Mouse (Mus musculus) neutrophil, adult 59 days (primary cell): Measurements from ENCODE around the gene Elmo3. TPM values are rescaled to one million over a fixed set of nuclear protein-coding genes. Genes with fewer than 3 reads are reported as not detected.

Source experiments
- total RNA-seq, 2 experiments: library from RNA; stranded (reverse); gene quantifications; 1 replicate in 1 of 2; 2 replicates in 1 of 2; pipeline ENCODE4 v1.2.4; 2023

The Elmo3 gene
- 1 to 10 TPM in 1 of 2 experiments, under 1 TPM in 1; 0.84 to 1.1 TPM for total RNA-seq

DNA sequence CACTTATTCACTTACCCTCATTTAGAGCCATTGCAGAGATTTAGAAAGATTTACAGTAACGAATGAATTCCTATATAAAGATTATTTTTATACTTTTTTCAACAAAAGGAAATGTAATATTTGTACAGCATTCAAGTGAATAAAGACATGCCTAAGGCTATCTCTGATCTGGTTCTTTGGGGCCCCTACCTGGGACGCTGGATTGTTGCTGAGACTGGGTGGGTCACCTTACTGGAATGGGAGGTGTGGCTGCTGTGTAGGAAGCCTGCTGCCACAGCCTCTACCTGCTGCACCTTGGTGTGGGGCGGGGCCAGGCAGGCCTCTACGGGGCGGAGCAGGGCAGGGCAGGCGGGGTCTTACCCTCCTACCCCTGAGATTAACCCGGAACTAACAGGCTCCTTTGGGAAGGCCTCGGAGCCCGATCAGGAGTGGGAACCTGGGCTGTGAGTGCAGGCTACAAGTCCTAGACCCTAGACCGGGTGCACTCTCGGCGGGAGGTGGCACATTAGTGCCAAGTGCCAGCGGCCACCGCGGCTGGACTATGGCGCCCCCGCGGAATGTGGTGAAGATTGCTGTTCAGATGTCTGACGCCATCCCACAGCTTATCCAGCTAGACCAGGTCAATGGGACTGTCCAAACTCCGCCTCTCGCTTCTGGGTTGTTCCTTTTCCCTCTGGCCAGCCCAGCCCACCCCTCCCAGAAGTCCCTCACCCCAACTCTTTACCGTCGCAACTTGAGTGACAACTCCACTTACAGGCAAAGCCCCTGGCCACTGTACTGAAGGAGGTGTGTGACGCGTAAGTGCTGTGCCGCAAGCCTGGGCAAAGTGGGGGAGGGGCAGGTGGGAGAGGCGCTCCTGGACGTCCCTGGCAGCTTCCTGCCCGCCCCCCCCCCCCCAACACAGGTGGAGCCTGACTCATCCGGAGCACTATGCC is at the start of gene Elmo3:
Gene Elmo3, plus strand, starts transcription at position 391 of the 935 bp plus-strand sequence.

GRCm38 (mm10) chr8:105264024-105264982 is 41.1 kb upstream of the Elmo3 start, which contains the start of the genes Tradd and Fbxl8:
Gene Tradd (minus strand): TSS chr8:105264609.
Gene Fbxl8 (plus strand): TSS chr8:105264648.

GRCm38 (mm10) chr8:105269461-105269947 is 35.9 kb upstream of the Elmo3 start, which contains the start of gene Hsf4:
Gene Hsf4 (plus strand): TSS chr8:105269801.

GRCm38 (mm10) chr8:105275840-105276239 is 29.6 kb upstream of the Elmo3 start, which contains the start of gene Nol3:
Gene Nol3 (plus strand): TSS chr8:105276140.

GRCm38 (mm10) chr8:105289805-105290460 is 15.5 kb upstream of the Elmo3 start, which contains the start of gene 4931428F04Rik:
Gene 4931428F04Rik (minus strand): TSS chr8:105289864.

DNA sequence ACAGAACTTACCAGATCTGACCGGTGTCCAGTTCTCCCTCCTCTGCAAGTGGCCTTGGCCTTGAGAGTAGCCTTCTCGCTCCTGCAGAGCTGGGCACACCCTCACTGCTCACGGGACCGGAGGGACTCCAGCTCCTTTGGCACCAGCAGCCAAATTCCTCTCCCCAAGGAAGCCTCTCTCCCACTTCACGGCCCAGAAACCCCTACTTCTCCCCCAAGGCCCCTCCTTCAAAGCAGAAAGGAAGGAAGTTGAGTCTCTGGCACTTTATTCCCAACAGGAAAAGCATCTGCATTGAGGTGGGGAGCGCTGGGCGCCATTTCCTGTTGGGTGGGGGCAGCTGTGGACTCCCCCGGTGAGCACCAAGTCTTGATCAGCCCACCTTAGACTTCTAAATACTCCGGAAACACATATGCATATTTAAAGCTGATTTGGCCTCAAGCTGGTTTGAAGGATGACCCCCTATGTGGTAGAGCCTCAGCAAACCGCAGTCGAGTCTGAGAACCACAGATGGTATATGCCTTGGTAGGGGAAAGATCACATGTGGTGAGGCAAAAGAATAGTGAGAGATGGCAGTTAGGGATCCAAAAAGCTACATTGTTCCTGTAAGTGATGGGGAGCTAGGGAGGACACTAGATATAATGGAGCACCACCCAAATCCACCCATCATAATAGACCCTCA is 9.4 kb upstream of the Elmo3 start, which contains the start of gene Exoc3l:
Gene Exoc3l, minus strand, starts transcription at position 207 of the 679 bp plus-strand sequence.

GRCm38 (mm10) chr8:105297511-105298192 is 7.7 kb upstream of the Elmo3 start, which contains the start of gene E2f4:
Gene E2f4 (plus strand): TSS chr8:105297663.

GRCm38 (mm10) chr8:105326141-105326672 is 20.8 kb downstream of the Elmo3 start, which contains the start of the genes Lrrc29 and Tmem208:
Gene Lrrc29 (minus strand): TSS chr8:105326278.
Gene Tmem208 (plus strand): TSS chr8:105326354.

GRCm38 (mm10) chr8:105347428-105348221 is 42.2 kb downstream of the Elmo3 start, which contains the start of gene Fhod1:
Gene Fhod1 (minus strand): TSS chr8:105347953.

GRCm38 (mm10) chr8:105348450-105349095 is 43.2 kb downstream of the Elmo3 start, which contains the start of gene Slc9a5:
Gene Slc9a5 (plus strand): TSS chr8:105348843.

Other genes with a start within 250 kb of the Elmo3 start
- gene Ces3b, start 221.8 kb upstream of the Elmo3 start, total RNA-seq, result not detected
- not detected for gene Ces4a, start 173.8 kb upstream of the Elmo3 start, total RNA-seq
- 10 to 100 TPM; 75.2 to 82.3 TPM for gene Cbfb, start 134.9 kb upstream of the Elmo3 start, total RNA-seq
- gene D230025D16Rik, start 80.5 kb upstream of the Elmo3 start, total RNA-seq, result 10 to 100 TPM; 35.5 to 39.9 TPM
- gene B3gnt9, start 50.4 kb upstream of the Elmo3 start, total RNA-seq, result under 1 TPM; 0.69 to 0.84 TPM
- gene Tradd, start 41.0 kb upstream of the Elmo3 start, total RNA-seq, result 10 to 100 TPM; 15.9 to 22.2 TPM
- 1 to 10 TPM; 4.8 to 4.9 TPM for gene Fbxl8, start 41.0 kb upstream of the Elmo3 start, total RNA-seq
- not detected for gene Hsf4, start 35.8 kb upstream of the Elmo3 start, total RNA-seq
- not detected for gene Nol3, start 29.5 kb upstream of the Elmo3 start, total RNA-seq
- gene 4931428F04Rik, start 15.7 kb upstream of the Elmo3 start, total RNA-seq, result 1 to 10 TPM in 1 of 2 experiments, under 1 TPM in 1; 0.78 to 1.1 TPM
- gene Exoc3l, start 9.5 kb upstream of the Elmo3 start, total RNA-seq, result 1 to 10 TPM in 1 of 2 experiments, under 1 TPM in 1; 0.89 to 1.4 TPM
- gene E2f4, start 7.9 kb upstream of the Elmo3 start, total RNA-seq, result 10 to 100 TPM; 55.7 to 57.8 TPM
- 1 to 10 TPM; 6.0 to 6.4 TPM for gene Lrrc29, start 20.7 kb downstream of the Elmo3 start, total RNA-seq
- 10 to 100 TPM; 27.4 to 27.9 TPM for gene Tmem208, start 20.8 kb downstream of the Elmo3 start, total RNA-seq
- 10 to 100 TPM; 31.8 to 40.1 TPM for gene Fhod1, start 42.4 kb downstream of the Elmo3 start, total RNA-seq
- gene Slc9a5, start 43.2 kb downstream of the Elmo3 start, total RNA-seq, result 1 to 10 TPM; 1.1 to 1.5 TPM
- gene Plekhg4, start 67.7 kb downstream of the Elmo3 start, total RNA-seq, result under 1 TPM in 1 of 2 experiments, not detected in 1; 0.13 TPM
- gene Kctd19, start 107.9 kb downstream of the Elmo3 start, total RNA-seq, result not detected
- gene Lrrc36, start 108.0 kb downstream of the Elmo3 start, total RNA-seq, result not detected
- gene Tppp3, start 165.9 kb downstream of the Elmo3 start, total RNA-seq, result 10 to 100 TPM; 10.9 to 18.1 TPM
- gene Zdhhc1, start 191.3 kb downstream of the Elmo3 start, total RNA-seq, result 1 to 10 TPM; 1.8 TPM
- not detected for gene Hsd11b2, start 213.2 kb downstream of the Elmo3 start, total RNA-seq